Mouse (Mus musculus) neural tube, embryonic 14.5 days (tissue): ENCODE data around the gene Dffb. TPM values are rescaled to one million over a fixed set of nuclear protein-coding genes. Genes with fewer than 3 reads are reported as not detected.

Experiments used
- ATAC-seq: fragments of 200-750 bp; cut with Nextera tagmentation; 2 replicates; pipeline ENCODE4 v1.8.0; 2017; ENCODE audit warnings: low read depth, mild to moderate bottlenecking, moderate TSS enrichment, moderate library complexity
- H3K27ac ChIP-seq: fragments of 300-500 bp; sonication (generic); 2 replicates; pipeline ENCODE4 v1.5.1; 2014; ENCODE audit warnings: low read depth, mild to moderate bottlenecking, control low read depth, low read length, moderate library complexity, mixed read lengths
- H3K27me3 ChIP-seq: fragments of 300-500 bp; sonication (generic); 2 replicates; pipeline ENCODE4 v1.6.1; 2014; ENCODE audit warnings: low read length; ENCODE audit not compliant: control insufficient read depth, insufficient read depth
- H3K36me3 ChIP-seq: fragments of 300-500 bp; sonication (generic); 2 replicates; pipeline ENCODE4 v1.6.1; 2014; ENCODE audit warnings: low read length, mixed read lengths; ENCODE audit not compliant: control insufficient read depth, insufficient read depth
- H3K4me1 ChIP-seq: fragments of 300-500 bp; sonication (generic); 2 replicates; pipeline ENCODE4 v1.6.1; 2014; ENCODE audit warnings: low read length; ENCODE audit not compliant: control insufficient read depth, insufficient read depth
- H3K4me2 ChIP-seq: fragments of 300-500 bp; sonication (generic); 2 replicates; pipeline ENCODE4 v1.6.1; 2014; ENCODE audit warnings: mild to moderate bottlenecking, low read depth, low read length, control low read depth
- H3K4me3 ChIP-seq: fragments of 300-500 bp; sonication (generic); 2 replicates; pipeline ENCODE4 v1.5.1; 2014; ENCODE audit warnings: low read depth, low read length, control low read depth, mixed read lengths
- H3K9ac ChIP-seq: fragments of 300-500 bp; sonication (generic); replicated peaks from 2 replicates; pipeline ENCODE4 v1.6.1; 2014; ENCODE audit warnings: low read depth, mild to moderate bottlenecking, control low read depth, low read length, mixed read lengths
- H3K9me3 ChIP-seq: fragments of 300-500 bp; sonication (generic); 2 replicates; pipeline ENCODE4 v1.6.1; 2016; ENCODE audit warnings: low read length; ENCODE audit not compliant: control insufficient read depth
- WGBS: fragments of 180-500 bp; shearing (Covaris S2); extraction: QIAGEN DNeasy Blood & Tissue Kit; methylation state at CpG from one replicate; pipeline ENCODE4 v1.1.7; 2014; 5-methylcytosine and 5-hydroxymethylcytosine counted together
- polyA plus RNA-seq: library from polyadenylated mRNA; unstranded; fragments of >200 nt; fragmentation: Nextera tagmentation; extraction: Ambion mirVana; gene quantifications from 2 replicates; pipeline ENCODE4 v1.2.1, GENCODE M21; 2014

Dffb gene
- polyA plus RNA-seq, 1 experiment from 2014 or later = 12.5 TPM

DNA sequence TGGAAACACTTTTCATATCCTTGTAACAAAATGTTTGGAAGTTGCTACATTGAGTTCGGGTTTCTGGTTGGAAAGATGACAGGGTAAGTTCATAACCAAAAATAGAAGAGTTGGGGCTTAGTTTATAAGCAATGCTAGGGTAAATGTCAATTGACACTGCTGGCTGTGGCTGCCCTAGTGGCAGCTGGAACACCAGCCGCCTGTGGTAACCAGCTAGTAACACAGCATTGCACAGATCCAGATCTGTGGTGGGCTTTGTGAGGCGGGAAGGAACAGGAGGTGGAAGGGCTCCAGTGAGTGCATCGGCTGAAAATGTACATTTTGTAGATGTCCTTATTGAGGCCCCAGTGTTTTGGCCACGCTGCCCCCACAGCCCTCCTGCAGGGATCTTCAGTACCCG is 842 bp upstream of the Dffb start:
- H3K4me2 ChIP-seq = peak overlapping the region; percentile 67
- no peak for ATAC-seq

DNA sequence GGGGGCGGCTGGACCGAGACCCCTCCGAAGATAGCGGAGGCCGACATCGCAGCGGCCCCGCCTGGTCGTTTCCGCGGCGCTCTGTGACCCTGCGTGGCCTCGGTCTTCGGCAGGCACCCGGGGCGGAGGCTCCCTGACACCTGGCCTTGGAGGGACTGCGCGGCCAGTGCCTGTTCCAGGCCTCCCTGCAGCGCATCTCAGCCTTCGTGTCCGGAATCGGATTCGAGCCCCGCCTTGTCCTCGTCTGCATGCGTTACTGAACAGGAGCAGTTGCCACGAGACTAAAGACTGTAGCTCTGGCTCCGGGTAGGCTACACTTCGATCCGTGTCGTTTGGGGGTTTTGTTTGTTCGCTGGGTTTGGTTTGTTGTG is 351 bp upstream of the Dffb start:
- no peaks in the 10 kb centered on the region for H3K9me3 ChIP-seq
- H3K27ac ChIP-seq = peak overlapping the region; percentile 80
- ATAC-seq = peak; percentile 65
- peaks cover 10% of the 10 kb centered on the region for H3K4me1 ChIP-seq
- no peaks in the 10 kb centered on the region for H3K27me3 ChIP-seq
- WGBS = under 1% methylated on average over 25 of the region's 33 CpGs
- peak overlapping the region; percentile 89 for H3K9ac ChIP-seq
- peaks cover 20% of the 10 kb centered on the region for H3K36me3 ChIP-seq
- H3K4me3 ChIP-seq = peak overlapping the region; percentile 98
- peak overlapping the region; percentile 67 for H3K4me2 ChIP-seq

More for the DNA sequence above, 842 bp upstream of the Dffb start:
- Histone ChIP-seq H3K9ac (peak overlapping the region; percentile 89), H3K27me3 (no peaks in the 10 kb centered on the region), H3K27ac (no peak overlapping the region), H3K9me3 (no peaks in the 10 kb centered on the region), H3K4me3 (peak overlapping the region; percentile 98), H3K4me1 (peaks cover 10% of the 10 kb centered on the region), H3K36me3 (peaks cover 20% of the 10 kb centered on the region)
- 42% methylated on average over 6 of the region's 6 CpGs for WGBS

DNA sequence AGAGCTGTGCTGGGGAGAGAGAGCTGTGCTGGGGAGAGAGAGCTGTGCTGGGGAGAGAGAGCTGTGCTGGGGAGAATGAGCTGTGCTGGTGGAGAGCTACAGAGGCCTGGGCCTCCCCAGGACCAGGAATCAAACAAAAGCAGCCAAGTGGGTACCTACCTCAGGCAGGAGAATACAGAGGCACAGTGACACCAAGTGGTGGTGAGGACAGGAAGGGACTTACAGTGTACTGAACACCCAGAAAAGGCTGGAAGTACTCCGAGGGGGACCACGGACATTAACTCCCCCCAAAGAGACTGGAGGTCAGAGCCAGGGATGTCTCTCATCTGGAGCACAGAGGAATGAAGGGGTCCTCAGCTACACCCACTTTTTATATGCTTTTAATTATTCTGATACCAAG is 6.9 kb downstream of the Dffb start:
- Histone ChIP-seq H3K4me2 (no peak overlapping the region), H3K9ac (no peak overlapping the region), H3K36me3 (peaks cover 41% of the 10 kb centered on the region), H3K4me1 (no peaks in the 10 kb centered on the region), H3K4me3 (no peak overlapping the region), H3K27ac (no peak overlapping the region), H3K27me3 (no peaks in the 10 kb centered on the region), H3K9me3 (no peaks in the 10 kb centered on the region)
- no peak for ATAC-seq
- WGBS = 80% methylated on average over 2 of the region's 2 CpGs

DNA sequence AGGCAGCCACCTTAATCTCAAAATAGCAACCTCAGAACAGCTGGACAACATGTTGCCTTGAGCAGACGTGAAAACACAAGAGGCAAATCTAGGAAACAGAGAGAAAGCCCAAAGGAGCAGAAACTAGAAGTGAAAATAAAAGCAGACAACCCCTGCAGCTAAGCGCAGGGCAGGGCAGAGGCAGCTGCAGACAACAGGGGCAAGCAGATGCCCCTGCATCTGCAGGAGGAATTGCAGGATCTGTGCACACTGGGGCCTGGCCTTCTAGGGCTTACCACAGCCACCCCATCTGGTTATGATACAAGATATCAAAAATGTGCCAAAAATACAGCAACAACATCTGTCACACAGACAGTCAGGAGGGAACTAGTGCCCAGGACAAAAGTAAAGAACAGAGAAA is 7.4 kb downstream of the Dffb start:
- ATAC-seq = no peak
- H3K36me3 ChIP-seq = peaks cover 41% of the 10 kb centered on the region
- no peaks in the 10 kb centered on the region for H3K27me3 ChIP-seq
- no peaks in the 10 kb centered on the region for H3K9me3 ChIP-seq
- no peak overlapping the region for H3K9ac ChIP-seq
- H3K27ac ChIP-seq = no peak overlapping the region
- 87% methylated on average over 2 of the region's 2 CpGs for WGBS
- no peak overlapping the region for H3K4me2 ChIP-seq
- H3K4me3 ChIP-seq = no peak overlapping the region
- H3K4me1 ChIP-seq = no peaks in the 10 kb centered on the region

DNA sequence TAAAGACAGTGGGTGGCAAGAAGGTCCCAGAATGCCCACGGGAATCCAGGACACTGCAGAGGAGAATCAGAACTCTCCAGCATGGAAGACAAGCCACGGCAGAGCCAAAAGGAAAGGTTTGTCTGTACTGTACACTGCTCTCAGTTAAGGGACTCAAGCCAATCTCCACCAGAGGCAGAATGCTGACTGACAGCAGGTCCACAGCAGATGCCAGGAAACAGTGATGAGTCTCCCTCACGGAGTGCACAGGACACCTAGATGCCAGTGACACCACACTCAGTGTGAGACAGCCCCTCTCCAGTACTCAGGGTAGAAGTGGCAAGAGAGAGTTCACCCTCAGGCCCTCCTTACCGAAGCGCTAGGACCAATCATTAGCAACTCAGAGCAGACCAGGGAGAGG is 8.3 kb downstream of the Dffb start:
- H3K4me2 ChIP-seq = no peak overlapping the region
- H3K27ac ChIP-seq = no peak overlapping the region
- H3K4me1 ChIP-seq = no peaks in the 10 kb centered on the region
- WGBS = 88% methylated on average over 5 of the region's 5 CpGs
- H3K4me3 ChIP-seq = no peak overlapping the region
- H3K36me3 ChIP-seq = peaks cover 45% of the 10 kb centered on the region
- H3K9me3 ChIP-seq = no peaks in the 10 kb centered on the region
- no peaks in the 10 kb centered on the region for H3K27me3 ChIP-seq
- H3K9ac ChIP-seq = no peak overlapping the region
- no peak for ATAC-seq

DNA sequence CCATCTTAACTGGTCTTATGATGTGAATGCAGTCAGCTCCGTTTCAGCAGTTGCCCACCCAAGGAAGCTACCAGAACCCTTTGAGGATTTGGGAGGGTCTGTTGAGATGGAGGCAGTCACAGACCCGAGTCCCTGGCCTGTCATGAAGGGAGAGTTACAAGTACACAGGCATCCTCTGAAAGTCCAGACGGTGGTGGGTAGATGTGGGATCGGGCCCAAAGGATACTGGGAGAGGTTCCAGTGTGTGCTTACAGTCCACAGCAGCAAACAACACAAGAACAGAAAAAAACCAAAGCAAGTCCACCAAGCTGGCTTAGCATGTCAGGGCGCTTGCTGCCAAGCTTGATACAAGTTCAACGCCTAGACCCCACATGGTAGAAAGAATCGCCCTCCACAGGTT is 12.3 kb downstream of the Dffb start:
- H3K27ac ChIP-seq = no peak overlapping the region
- no peak overlapping the region for H3K9ac ChIP-seq
- H3K36me3 ChIP-seq = peaks cover 42% of the 10 kb centered on the region
- no peak overlapping the region for H3K4me3 ChIP-seq
- whole genome bisulfite sequencing = 84% methylated on average over 7 of the region's 7 CpGs
- H3K9me3 ChIP-seq = no peaks in the 10 kb centered on the region
- no peaks in the 10 kb centered on the region for H3K27me3 ChIP-seq
- peaks cover 11% of the 10 kb centered on the region for H3K4me1 ChIP-seq
- H3K4me2 ChIP-seq = no peak overlapping the region
- no peak for ATAC-seq

DNA sequence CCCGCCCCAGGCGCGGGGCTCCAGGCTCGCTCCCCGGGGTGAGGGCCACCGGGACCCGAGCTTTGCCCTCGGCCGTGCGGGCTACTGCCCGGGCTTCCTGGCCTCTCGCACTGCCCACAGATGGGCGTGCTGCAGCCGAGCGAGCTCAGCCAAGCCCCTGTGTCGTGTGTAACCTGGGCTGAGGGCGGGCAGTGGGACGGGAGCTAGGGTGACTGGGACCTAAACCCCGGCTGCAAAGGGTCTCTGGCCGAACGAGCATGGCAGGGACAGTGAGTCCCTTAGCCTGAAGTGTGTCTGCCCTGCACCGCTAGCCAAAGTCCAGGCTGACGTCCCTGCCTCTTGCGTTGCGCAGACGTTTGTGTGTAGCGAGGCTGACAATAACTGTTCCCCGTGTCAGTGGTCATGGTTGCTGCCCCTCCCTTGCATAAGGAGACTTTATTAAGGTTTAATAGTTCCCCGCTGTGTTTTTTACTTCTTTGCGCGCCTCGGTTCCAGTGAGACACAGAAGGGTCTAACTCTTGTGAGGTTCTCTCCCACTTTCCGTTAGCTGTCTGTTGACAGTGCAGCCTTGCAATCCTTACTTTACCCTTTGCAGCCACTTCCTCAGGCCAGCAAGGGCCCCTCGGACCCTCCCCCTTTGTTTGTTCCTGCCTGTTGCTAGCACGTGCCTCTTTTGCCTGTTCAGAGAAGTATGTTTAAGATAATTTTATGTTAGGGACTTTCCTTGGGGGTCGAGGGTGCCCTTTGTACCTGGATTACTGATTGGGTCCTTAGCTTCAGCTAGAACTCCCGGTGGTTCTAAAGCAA is 17.3 kb downstream of the Dffb start:
- peaks cover 21% of the 10 kb centered on the region for H3K36me3 ChIP-seq
- no peaks in the 10 kb centered on the region for H3K9me3 ChIP-seq
- H3K4me3 ChIP-seq = peak overlapping the region; percentile 69
- peak; percentile 70 for ATAC-seq
- no peaks in the 10 kb centered on the region for H3K27me3 ChIP-seq
- peak overlapping the region; percentile 79 for H3K27ac ChIP-seq
- WGBS = under 1% methylated on average over 33 of the region's 37 CpGs
- H3K4me2 ChIP-seq = peak overlapping the region; percentile 54
- peaks cover 18% of the 10 kb centered on the region for H3K4me1 ChIP-seq
- H3K9ac ChIP-seq = peak overlapping the region; percentile 85

DNA sequence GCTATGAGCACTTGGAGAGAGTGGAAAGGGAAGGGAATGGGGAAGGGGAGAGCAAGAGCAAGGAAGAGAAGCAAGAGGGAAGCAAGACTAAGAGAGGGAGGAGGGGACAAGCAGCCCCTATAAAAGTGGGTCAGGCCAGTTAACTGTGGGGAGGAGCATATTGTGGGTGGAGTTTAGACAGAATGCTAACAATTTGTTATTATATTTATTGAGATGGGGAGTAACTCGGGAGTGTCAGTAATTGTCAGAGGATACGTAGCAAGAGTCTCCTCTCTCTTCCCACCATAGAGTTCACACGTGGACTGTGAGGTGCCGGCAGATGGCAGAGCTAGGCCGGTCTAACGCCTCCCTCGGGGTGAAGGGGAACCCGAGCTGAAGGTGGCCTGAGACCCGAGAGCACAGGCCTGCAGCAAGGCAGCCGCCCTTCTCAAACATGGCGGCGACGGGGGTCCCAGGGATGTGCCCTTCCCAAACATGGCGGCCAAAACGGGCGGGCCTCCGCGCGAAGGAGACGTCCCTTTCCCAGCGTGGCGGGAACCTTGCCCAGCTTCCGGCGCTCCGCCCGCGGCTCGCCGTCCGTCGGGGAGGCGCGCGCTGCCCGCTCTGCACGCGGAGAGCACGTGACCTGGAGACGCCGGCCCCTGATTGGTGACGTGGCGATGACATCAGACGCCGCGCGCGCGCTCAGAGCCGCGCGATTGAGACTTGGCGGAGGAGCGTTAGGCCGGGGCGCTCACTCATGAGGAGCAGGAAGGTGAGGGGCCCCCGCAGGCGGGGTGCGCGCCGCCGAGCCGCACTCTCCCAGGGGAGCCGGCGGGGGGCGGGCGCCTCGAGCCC is 18.1 kb downstream of the Dffb start, which contains the start of gene A430005L14Rik:
Gene A430005L14Rik (plus strand): TSS at position 669 of the 837 bp plus-strand sequence.
- H3K4me3 ChIP-seq = peak within 1 kb of the TSS; percentile 69
- H3K4me2 ChIP-seq = peak within 1 kb of the TSS; percentile 54
- peak within 1 kb of the TSS; percentile 79 for H3K27ac ChIP-seq
- H3K4me1 ChIP-seq = peaks cover 18% of the 10 kb centered on the region
- peak within 1 kb of the TSS; percentile 85 for H3K9ac ChIP-seq
- WGBS = 1% methylated on average over 56 of the region's 67 CpGs
- no peaks in the 10 kb centered on the region for H3K27me3 ChIP-seq
- peak; percentile 95 for ATAC-seq
- peaks cover 17% of the 10 kb centered on the region for H3K36me3 ChIP-seq
- no peaks in the 10 kb centered on the region for H3K9me3 ChIP-seq

DNA sequence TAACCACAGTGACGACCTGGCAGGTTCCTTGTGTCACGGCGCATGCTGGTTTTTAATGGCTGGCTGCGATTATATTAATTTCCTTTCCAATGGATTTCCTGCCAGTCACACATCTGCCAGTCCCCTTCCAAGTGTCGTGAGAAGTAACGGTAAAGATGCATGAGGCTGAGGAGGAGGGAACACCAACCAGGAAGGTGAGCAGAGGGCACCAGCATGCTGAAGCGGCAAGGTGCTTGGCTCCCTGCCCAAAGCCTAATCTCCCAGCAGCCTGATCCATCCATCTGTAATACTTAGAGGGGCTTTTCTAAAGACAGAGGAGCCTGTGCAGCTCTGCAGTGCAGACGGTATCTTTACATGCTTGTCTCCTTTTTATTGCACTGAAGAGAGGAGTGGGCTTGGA is 19.3 kb downstream of the Dffb start:
- Histone ChIP-seq H3K4me1 (peaks cover 22% of the 10 kb centered on the region), H3K4me3 (no peak overlapping the region), H3K36me3 (peaks cover 12% of the 10 kb centered on the region), H3K27me3 (no peaks in the 10 kb centered on the region), H3K9ac (no peak overlapping the region), H3K9me3 (no peaks in the 10 kb centered on the region), H3K27ac (peak overlapping the region; percentile 22; the same call in 1 of the 2 replicates), H3K4me2 (no peak overlapping the region)
- 71% methylated on average over 8 of the region's 8 CpGs for WGBS
- no peak for ATAC-seq
